Mouse (Mus musculus): Measurements from ENCODE around the gene Tspan9. TPM values are rescaled to one million over a fixed set of nuclear protein-coding genes. Genes with fewer than 3 reads are reported as not detected.
A peak's percentile ranks its signal among the peaks of the same experiment; 100 is the strongest.

Tspan9 gene
- polyA plus RNA-seq, 1 experiment from 2014 or later = 62.6 TPM

DNA sequence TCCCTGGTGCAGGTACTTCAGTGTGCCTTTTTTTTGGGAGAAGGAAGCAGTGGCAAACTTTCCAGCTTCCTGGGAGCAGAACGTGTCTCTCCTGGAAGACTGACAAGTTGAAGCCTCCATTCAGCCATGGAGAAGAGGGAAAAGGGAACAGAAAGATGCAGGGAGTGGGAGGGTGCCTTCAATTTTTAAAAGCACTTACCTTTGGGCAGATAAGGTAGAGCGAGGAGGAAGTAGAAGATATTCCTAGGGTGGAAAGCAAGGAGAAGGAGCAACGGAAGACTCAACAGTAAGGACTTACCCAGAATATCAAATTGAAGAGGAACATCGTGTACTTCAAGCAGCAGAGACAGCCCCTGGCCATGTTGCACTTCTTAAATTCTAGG is 109.5 kb downstream of the Tspan9 start:
- H3K4me1 ChIP-seq (ENCODE audit: control insufficient read depth, insufficient read depth, low read depth, low read length) = peaks cover 35% of the 10 kb centered on the region
- no peaks in the 10 kb centered on the region for H3K27me3 ChIP-seq (replicated peaks; ENCODE audit: control insufficient read depth, insufficient read depth, low read length)
- H3K27ac ChIP-seq (ENCODE audit: low read depth, low read length) = no peak overlapping the region
- no peak for ATAC-seq
- 8% methylated on average over 4 of the region's 4 CpGs for WGBS
- no peaks in the 10 kb centered on the region for H3K9me3 ChIP-seq (ENCODE audit: control insufficient read depth, low read length)
- H3K36me3 ChIP-seq (ENCODE audit: control insufficient read depth, insufficient read depth, low read length) = no peaks in the 10 kb centered on the region
- peak overlapping the region; percentile 67 for H3K4me3 ChIP-seq (ENCODE audit: low read length)
- H3K4me2 ChIP-seq (ENCODE audit: low read length) = peak overlapping the region; percentile 90
- H3K9ac ChIP-seq (ENCODE audit: low read depth, low read length) = peak overlapping the region; percentile 75

DNA sequence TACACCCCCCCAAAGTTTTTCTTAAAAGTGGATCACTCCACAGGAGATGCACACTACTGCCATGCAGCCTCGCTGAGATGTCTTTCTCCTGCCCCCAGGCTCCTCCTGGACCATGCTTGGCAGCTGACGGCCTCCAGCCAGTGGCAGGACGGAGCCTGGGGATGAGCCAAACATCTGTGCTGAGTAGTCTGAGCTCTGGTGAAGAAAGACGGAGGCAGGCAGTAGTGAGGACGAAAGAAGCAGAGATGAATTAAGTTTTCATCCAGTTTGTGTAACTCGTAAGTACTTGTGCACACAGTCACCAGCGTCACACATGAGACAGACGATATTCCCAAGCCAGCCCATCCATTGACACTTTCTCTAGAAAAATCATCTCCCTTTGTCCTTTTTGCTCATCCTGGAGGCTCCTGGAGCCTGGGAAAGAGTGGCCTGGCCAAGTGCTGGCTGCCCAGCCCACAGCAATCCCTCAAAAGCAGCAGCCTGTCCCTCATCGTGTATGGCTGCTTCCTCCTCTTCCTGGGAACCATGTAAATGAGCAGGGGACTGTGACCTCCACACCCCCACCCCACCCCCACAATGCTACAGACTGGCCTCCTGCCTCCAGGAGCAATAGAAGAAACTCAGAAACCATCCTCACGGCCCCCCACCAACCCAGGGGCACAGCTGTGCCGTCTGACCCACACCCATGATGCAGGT is 110.1 kb downstream of the Tspan9 start:
- Histone ChIP-seq H3K36me3 (ENCODE audit: control insufficient read depth, insufficient read depth, low read length) (no peaks in the 10 kb centered on the region), H3K9me3 (ENCODE audit: control insufficient read depth, low read length) (no peaks in the 10 kb centered on the region), H3K27ac (ENCODE audit: low read depth, low read length) (no peak overlapping the region), H3K4me1 (ENCODE audit: control insufficient read depth, insufficient read depth, low read depth, low read length) (peaks cover 37% of the 10 kb centered on the region), H3K4me2 (ENCODE audit: low read length) (peak overlapping the region; percentile 90), H3K4me3 (ENCODE audit: low read length) (peak overlapping the region; percentile 67), H3K9ac (ENCODE audit: low read depth, low read length) (peak overlapping the region; percentile 75), H3K27me3 (replicated peaks; ENCODE audit: control insufficient read depth, insufficient read depth, low read length) (no peaks in the 10 kb centered on the region)
- ATAC-seq = no peak
- 41% methylated on average over 11 of the region's 11 CpGs for WGBS

DNA sequence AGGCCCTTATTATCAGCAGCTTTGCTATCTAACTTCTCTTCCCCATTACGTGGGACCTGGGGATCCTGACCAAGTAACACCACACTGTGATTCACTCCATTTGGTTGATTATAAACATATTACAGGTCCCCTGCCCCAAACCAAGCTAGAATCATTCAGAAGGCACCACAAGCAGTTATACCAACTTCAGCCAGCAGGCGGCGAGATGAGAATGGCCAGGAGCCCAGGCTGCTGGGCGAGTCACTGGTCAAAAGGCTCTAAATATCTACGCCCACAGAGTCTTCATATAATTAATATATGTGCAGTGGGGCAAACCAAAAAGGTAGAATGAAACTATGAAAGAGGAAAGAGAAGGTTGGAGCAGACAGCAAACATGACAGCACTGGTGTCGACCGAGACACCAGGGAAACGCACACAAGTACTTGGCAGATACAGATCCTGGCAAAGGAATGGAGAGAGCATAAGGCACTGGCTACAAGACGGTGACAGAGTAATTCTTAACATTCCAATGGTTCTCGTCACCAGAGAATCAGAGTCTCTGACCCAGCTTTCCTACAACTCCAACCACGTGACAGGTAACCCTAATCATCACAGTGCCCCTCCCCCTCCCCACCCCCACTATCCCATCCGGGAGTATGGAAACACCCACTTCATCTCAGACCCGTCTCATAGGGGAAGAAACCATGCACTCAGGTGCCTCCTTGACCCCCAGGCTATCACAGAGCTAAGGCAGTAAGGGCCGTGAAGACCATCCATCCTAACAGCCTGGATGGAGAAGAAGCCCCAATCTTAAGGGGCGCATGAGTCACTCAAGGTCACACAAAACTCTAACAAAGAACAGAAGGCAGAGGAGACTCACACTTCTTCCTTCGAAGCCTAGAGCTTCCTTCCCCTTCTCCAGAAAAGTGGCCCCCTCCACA is 110.9 kb downstream of the Tspan9 start:
- Histone ChIP-seq H3K4me1 (ENCODE audit: control insufficient read depth, insufficient read depth, low read depth, low read length) (peaks cover 39% of the 10 kb centered on the region), H3K4me2 (ENCODE audit: low read length) (peak overlapping the region; percentile 90), H3K36me3 (ENCODE audit: control insufficient read depth, insufficient read depth, low read length) (no peaks in the 10 kb centered on the region), H3K9ac (ENCODE audit: low read depth, low read length) (peak overlapping the region; percentile 42; the same call in 1 of the 2 replicates), H3K4me3 (ENCODE audit: low read length) (peak overlapping the region; percentile 67), H3K9me3 (ENCODE audit: control insufficient read depth, low read length) (no peaks in the 10 kb centered on the region), H3K27me3 (replicated peaks; ENCODE audit: control insufficient read depth, insufficient read depth, low read length) (no peaks in the 10 kb centered on the region), H3K27ac (ENCODE audit: low read depth, low read length) (no peak overlapping the region)
- ATAC-seq = no peak
- WGBS = 26% methylated on average over 16 of the region's 16 CpGs

DNA sequence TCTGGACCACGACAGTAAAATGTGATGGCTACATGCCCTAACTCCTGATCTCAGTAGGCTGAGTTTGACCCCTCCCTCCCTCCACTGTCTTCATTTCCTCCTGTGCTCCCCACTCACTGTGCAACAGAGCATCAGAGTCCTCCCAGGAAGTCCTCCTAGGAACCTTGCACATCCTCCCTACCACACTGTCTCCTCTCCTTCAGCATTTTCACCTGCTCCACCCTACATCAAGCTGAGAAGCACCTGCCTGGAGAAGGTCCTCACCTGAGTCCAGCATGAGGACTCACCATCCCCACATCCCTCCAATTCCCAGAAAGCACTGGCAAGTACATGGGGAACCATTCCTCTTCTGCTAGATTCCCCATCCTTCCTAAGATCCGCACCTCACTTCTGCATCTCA is 111.8 kb downstream of the Tspan9 start:
- no peaks in the 10 kb centered on the region for H3K9me3 ChIP-seq (ENCODE audit: control insufficient read depth, low read length)
- no peak overlapping the region for H3K9ac ChIP-seq (ENCODE audit: low read depth, low read length)
- no peaks in the 10 kb centered on the region for H3K27me3 ChIP-seq (replicated peaks; ENCODE audit: control insufficient read depth, insufficient read depth, low read length)
- peaks cover 39% of the 10 kb centered on the region for H3K4me1 ChIP-seq (ENCODE audit: control insufficient read depth, insufficient read depth, low read depth, low read length)
- no peak for ATAC-seq
- 75% methylated on average over 2 of the region's 2 CpGs for WGBS
- H3K4me3 ChIP-seq (ENCODE audit: low read length) = no peak overlapping the region
- no peak overlapping the region for H3K27ac ChIP-seq (ENCODE audit: low read depth, low read length)
- H3K4me2 ChIP-seq (ENCODE audit: low read length) = no peak overlapping the region
- H3K36me3 ChIP-seq (ENCODE audit: control insufficient read depth, insufficient read depth, low read length) = no peaks in the 10 kb centered on the region

DNA sequence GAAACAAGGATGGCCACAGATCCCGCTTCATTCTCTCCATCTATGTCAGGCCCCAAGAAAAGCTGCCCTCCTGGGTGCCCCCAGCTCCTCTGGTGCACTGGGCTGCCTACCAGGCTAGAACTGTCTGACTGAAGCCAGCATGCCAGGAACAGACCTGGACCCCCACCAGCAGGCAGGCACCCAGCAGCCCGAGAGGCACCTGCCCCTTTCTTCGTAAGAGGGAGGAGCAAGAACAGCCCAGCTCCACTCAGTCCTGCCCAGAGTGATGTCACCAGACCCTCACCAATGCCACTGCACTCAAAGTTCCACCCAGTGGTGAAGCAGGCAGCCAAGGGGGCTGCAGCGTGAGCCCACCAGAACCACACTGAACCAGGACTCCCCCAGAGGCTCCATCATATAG is 112.3 kb downstream of the Tspan9 start:
- Histone ChIP-seq H3K4me2 (ENCODE audit: low read length) (peak overlapping the region; percentile 1; the same call in 1 of the 2 replicates), H3K27ac (ENCODE audit: low read depth, low read length) (no peak overlapping the region)

DNA sequence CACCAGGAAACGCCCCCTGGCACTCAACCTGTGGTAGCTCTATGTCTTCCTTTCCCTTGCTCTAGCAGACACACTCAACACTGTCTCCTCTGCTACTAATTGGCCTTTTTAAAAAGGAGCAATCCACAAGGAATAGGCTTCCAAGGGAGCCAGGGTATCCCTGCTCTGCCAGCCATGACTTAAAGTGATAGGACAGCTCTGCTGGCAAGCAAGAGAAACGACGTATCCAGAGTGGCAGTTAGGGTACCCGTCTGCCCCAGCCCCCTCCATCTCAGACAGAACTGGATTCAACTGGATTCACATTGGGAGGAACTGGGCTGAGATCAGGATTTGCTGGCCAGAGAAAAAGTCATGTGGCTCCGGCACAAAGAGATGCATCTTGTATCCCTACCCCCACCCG is 112.9 kb downstream of the Tspan9 start:
- Histone ChIP-seq H3K36me3 (ENCODE audit: control insufficient read depth, insufficient read depth, low read length) (no peaks in the 10 kb centered on the region), H3K27me3 (replicated peaks; ENCODE audit: control insufficient read depth, insufficient read depth, low read length) (no peaks in the 10 kb centered on the region), H3K9ac (ENCODE audit: low read depth, low read length) (0 out of 2 replicates have a peak overlapping the region, but pooled peaks have one; percentile 1), H3K4me2 (ENCODE audit: low read length) (no peak overlapping the region), H3K9me3 (ENCODE audit: control insufficient read depth, low read length) (no peaks in the 10 kb centered on the region), H3K4me3 (ENCODE audit: low read length) (no peak overlapping the region), H3K27ac (ENCODE audit: low read depth, low read length) (no peak overlapping the region; the same call in 1 of the 2 replicates), H3K4me1 (ENCODE audit: control insufficient read depth, insufficient read depth, low read depth, low read length) (peaks cover 32% of the 10 kb centered on the region)
- no peak for ATAC-seq
- 58% methylated on average over 6 of the region's 6 CpGs for WGBS

More for the DNA sequence above, 112.3 kb downstream of the Tspan9 start:
- Histone ChIP-seq H3K36me3 (ENCODE audit: control insufficient read depth, insufficient read depth, low read length) (no peaks in the 10 kb centered on the region), H3K9ac (ENCODE audit: low read depth, low read length) (peak overlapping the region; percentile 9), H3K27me3 (replicated peaks; ENCODE audit: control insufficient read depth, insufficient read depth, low read length) (no peaks in the 10 kb centered on the region), H3K9me3 (ENCODE audit: control insufficient read depth, low read length) (no peaks in the 10 kb centered on the region), H3K4me1 (ENCODE audit: control insufficient read depth, insufficient read depth, low read depth, low read length) (peaks cover 37% of the 10 kb centered on the region), H3K4me3 (ENCODE audit: low read length) (no peak overlapping the region)
- 68% methylated on average over 4 of the region's 4 CpGs for whole genome bisulfite sequencing
- ATAC-seq = 0 out of 2 replicates have a peak, but pooled peaks have one; percentile 3

DNA sequence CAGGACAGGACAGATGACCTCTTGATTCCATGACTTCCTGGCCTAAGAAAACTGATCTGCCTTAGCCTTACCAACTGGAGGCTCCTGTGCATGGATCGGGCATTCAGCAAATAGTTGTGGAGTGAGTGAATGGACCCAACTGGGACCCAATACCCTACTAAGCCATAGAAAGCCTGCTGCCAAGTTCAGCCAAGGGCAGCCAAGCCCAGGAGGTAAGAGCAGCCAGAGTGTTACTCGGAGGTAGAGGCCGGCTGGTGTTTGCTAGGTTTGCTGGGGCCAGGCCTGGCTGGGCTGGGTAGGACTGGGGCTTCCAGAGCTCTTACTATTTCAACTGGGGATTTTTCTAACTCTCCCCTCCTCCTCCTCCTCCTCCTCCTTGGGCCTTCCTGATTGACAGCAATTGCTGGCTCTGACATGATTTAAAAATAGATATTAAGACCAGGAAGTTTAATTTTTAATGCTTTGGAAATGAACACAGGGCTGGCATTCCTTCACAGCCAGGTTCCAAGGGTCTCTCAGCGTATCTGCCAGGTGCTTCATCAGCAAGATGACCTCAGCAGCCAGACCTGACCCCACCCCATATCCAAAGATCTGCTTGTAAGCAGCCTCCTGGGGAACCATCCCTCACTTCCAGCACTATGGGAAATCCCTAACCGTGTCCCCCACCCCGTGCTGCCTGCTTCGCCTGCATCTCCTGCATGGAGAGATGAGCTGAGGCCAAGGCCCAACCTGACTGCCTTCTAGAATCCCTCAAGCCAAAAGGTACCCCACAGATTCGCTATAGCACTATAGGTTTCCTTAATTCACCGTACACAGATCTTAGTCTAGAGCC is 113.7 kb downstream of the Tspan9 start:
- no peaks in the 10 kb centered on the region for H3K27me3 ChIP-seq (replicated peaks; ENCODE audit: control insufficient read depth, insufficient read depth, low read length)
- H3K4me2 ChIP-seq (ENCODE audit: low read length) = no peak overlapping the region
- H3K4me3 ChIP-seq (ENCODE audit: low read length) = no peak overlapping the region
- WGBS = 78% methylated on average over 9 of the region's 9 CpGs
- ATAC-seq = no peak
- H3K4me1 ChIP-seq (ENCODE audit: control insufficient read depth, insufficient read depth, low read depth, low read length) = peaks cover 31% of the 10 kb centered on the region
- H3K9me3 ChIP-seq (ENCODE audit: control insufficient read depth, low read length) = no peaks in the 10 kb centered on the region
- no peaks in the 10 kb centered on the region for H3K36me3 ChIP-seq (ENCODE audit: control insufficient read depth, insufficient read depth, low read length)
- H3K9ac ChIP-seq (ENCODE audit: low read depth, low read length) = 0 out of 2 replicates have a peak overlapping the region, but pooled peaks have one; percentile 1
- H3K27ac ChIP-seq (ENCODE audit: low read depth, low read length) = no peak overlapping the region; the same call in 1 of the 2 replicates

DNA sequence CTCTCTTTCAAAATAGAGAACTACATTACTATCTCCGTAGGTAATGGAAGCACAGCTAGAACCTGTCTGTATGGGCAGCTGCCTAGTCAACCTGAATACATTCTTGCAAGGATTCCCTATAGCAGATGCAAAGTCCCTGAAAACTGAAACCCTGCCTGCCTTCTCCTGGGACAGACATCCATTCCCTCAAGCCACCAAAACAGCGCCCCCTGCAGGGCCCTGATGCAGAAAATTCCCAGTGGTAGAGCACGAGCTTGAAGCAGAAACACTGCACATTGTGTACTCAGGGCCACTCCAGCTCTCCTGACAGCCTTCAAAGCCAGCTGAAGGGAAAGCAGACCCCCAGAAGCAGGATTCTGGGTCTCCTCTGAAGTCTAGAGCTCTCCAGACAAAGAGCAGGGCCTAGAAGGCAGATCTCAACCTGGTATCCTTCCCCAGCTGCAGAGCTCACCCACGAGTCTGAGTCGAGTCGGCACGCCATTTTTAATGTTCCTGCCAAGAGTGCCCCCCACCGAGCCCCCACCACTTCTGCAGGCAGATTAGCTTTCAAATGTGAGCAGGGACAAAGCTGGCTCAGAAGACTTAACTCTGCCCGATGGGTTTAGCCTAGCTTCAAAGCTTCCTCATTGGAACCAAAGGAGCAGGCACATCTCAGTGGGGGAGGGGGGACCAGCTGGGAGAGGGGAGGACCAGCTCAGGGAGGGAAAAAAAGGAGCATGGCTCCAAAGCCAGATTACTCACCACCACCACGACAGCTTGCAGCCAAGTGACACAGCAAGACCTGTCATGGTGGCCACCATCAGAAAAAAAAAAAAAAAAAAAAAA is 115.1 kb downstream of the Tspan9 start:
- 26% methylated on average over 10 of the region's 10 CpGs for WGBS
- Histone ChIP-seq H3K4me2 (ENCODE audit: low read length) (peak overlapping the region; percentile 3; the same call in 1 of the 2 replicates), H3K9ac (ENCODE audit: low read depth, low read length) (no peak overlapping the region), H3K27ac (ENCODE audit: low read depth, low read length) (peak overlapping the region; percentile 20; the same call in 1 of the 2 replicates), H3K27me3 (replicated peaks; ENCODE audit: control insufficient read depth, insufficient read depth, low read length) (no peaks in the 10 kb centered on the region), H3K4me1 (ENCODE audit: control insufficient read depth, insufficient read depth, low read depth, low read length) (peaks cover 25% of the 10 kb centered on the region), H3K36me3 (ENCODE audit: control insufficient read depth, insufficient read depth, low read length) (no peaks in the 10 kb centered on the region), H3K9me3 (ENCODE audit: control insufficient read depth, low read length) (no peaks in the 10 kb centered on the region), H3K4me3 (ENCODE audit: low read length) (no peak overlapping the region)
- peak; percentile 17; the same call in 1 of the 2 replicates for ATAC-seq
